Mouse (Mus musculus) layer of hippocampus, adult 2 months (tissue): ENCODE measurements around the gene Nmnat2. TPM values are rescaled to one million over a fixed set of nuclear protein-coding genes. Genes with fewer than 3 reads are reported as not detected.

ENCODE experiments used
- DNase-seq, 2 experiments: peaks; one replicate each; pipeline ENCODE4 v3.0.0; 2022; ENCODE audit warnings: low spot score in 2 of 2
- H3K27ac ChIP-seq: fragments of 200-600 bp; 2 replicates; pipeline ENCODE4 v1.8.1; 2022
- H3K4me3 ChIP-seq: fragments of 200-600 bp; 2 replicates; pipeline ENCODE4 v1.8.1; 2022; ENCODE audit warnings: mild to moderate bottlenecking
- CTCF ChIP-seq: fragments of 200-600 bp; conservative IDR thresholded peaks from 2 replicates; pipeline ENCODE4 v1.8.1; 2022; ENCODE audit warnings: antibody characterized with exemption, mild to moderate bottlenecking, moderate library complexity
- total RNA-seq, 2 experiments: library from RNA; stranded (reverse); gene quantifications; 2 replicates each; pipeline ENCODE4 v1.2.3; 2021

Nmnat2 gene
- total RNA-seq, 2 experiments from 2014 or later = 133 to 141 TPM

- Histone ChIP-seq H3K27ac (no peak overlapping the region), H3K4me3 (no peak overlapping the region)
- no peak for TF ChIP-seq CTCF
- no peak for DNase-seq
Observed at GRCm38 (mm10) chr1:153034064-153034463, 79.3 kb downstream of the Nmnat2 start.

GRCm38 (mm10) chr1:153035328-153035944, 80.6 kb downstream of the Nmnat2 start:
- DNase-seq = peak; percentile 75
- peak; percentile 93 for TF ChIP-seq CTCF
- Histone ChIP-seq H3K27ac (peak overlapping the region; percentile 10; the same call in 1 of the 2 replicates), H3K4me3 (no peak overlapping the region)

GRCm38 (mm10) chr1:153037353-153038345, 82.9 kb downstream of the Nmnat2 start:
- DNase-seq = peak in 1 of 2 experiments; percentile 13

GRCm38 (mm10) chr1:153040091-153040490, 85.3 kb downstream of the Nmnat2 start:
- no peak overlapping the region for H3K4me3 ChIP-seq
- peak overlapping the region; percentile 48; the same call in 1 of the 2 replicates for H3K27ac ChIP-seq
- peak in 1 of 2 experiments; percentile 15 for DNase-seq
- peak; percentile 63 for TF ChIP-seq CTCF

More at GRCm38 (mm10) chr1:153037353-153038345, 82.9 kb downstream of the Nmnat2 start:
- TF ChIP-seq CTCF = peak; percentile 56
- peak overlapping the region; percentile 12; the same call in 1 of the 2 replicates for H3K27ac ChIP-seq
- no peak overlapping the region for H3K4me3 ChIP-seq

- Histone ChIP-seq H3K4me3 (no peak overlapping the region), H3K27ac (no peak overlapping the region)
- no peak for DNase-seq
- TF ChIP-seq CTCF = no peak
Observed at GRCm38 (mm10) chr1:153041046-153041445, 86.3 kb downstream of the Nmnat2 start.

- DNase-seq = no peak
- Histone ChIP-seq H3K4me3 (no peak overlapping the region), H3K27ac (no peak overlapping the region)
- TF ChIP-seq CTCF = no peak
Observed at GRCm38 (mm10) chr1:153042318-153042717, 87.5 kb downstream of the Nmnat2 start.

GRCm38 (mm10) chr1:153043332-153043731, 88.5 kb downstream of the Nmnat2 start:
- TF ChIP-seq CTCF = no peak
- no peak for DNase-seq
- Histone ChIP-seq H3K27ac (no peak overlapping the region), H3K4me3 (no peak overlapping the region)

GRCm38 (mm10) chr1:153045368-153045767, 90.6 kb downstream of the Nmnat2 start:
- no peak for TF ChIP-seq CTCF
- H3K27ac ChIP-seq = no peak overlapping the region
- no peak overlapping the region for H3K4me3 ChIP-seq
- DNase-seq = peak in 1 of 2 experiments; percentile 35

- no peak for DNase-seq
- peak overlapping the region; percentile 46; the same call in 1 of the 2 replicates for H3K27ac ChIP-seq
- no peak overlapping the region for H3K4me3 ChIP-seq
- peak; percentile 67 for TF ChIP-seq CTCF
Observed at GRCm38 (mm10) chr1:153048147-153048878, 93.5 kb downstream of the Nmnat2 start.

GRCm38 (mm10) chr1:153049451-153049850, 94.7 kb downstream of the Nmnat2 start:
- Histone ChIP-seq H3K27ac (no peak overlapping the region), H3K4me3 (no peak overlapping the region)
- no peak for TF ChIP-seq CTCF
- DNase-seq = no peak

GRCm38 (mm10) chr1:153051474-153051873, 96.7 kb downstream of the Nmnat2 start:
- TF ChIP-seq CTCF = no peak
- no peak overlapping the region for H3K27ac ChIP-seq
- DNase-seq = no peak

GRCm38 (mm10) chr1:153053619-153054018, 98.8 kb downstream of the Nmnat2 start:
- no peak for TF ChIP-seq CTCF
- Histone ChIP-seq H3K4me3 (no peak overlapping the region), H3K27ac (no peak overlapping the region; the same call in 1 of the 2 replicates)
- no peak for DNase-seq

More at GRCm38 (mm10) chr1:153051474-153051873, 96.7 kb downstream of the Nmnat2 start:
- H3K4me3 ChIP-seq = no peak overlapping the region
